Mouse (Mus musculus): ENCODE measurements at regions not wholly inside any gene's neighbourhood (a gene's known extent, or its start where the extent isn't known, plus 50 kb on each side); places are given as distances from the start of the nearest gene placed in this dataset.

GRCm38 (mm10) chr16:15372844-15373243, 55.6 kb downstream of the Gm21897 start:
- TF ChIP-seq CTCF (IDR thresholded peaks at IDR 0.05) (peak; percentile 54), EP300 (IDR thresholded peaks at IDR 0.05) (no peak)
